Mouse (Mus musculus): ENCODE data around the gene Sh3glb1.

GRCm38 (mm10) chr3:144717121-144717520 is 3.0 kb downstream of the Sh3glb1 start:
- TF ChIP-seq MAX (IDR thresholded peaks at IDR 0.05), result no peak
- TF ChIP-seq CTCF (IDR thresholded peaks at IDR 0.05; ENCODE audit: control insufficient read depth, insufficient read depth, insufficient read length), result no peak
- no peak for TF ChIP-seq FOSL1 (IDR thresholded peaks at IDR 0.05; ENCODE audit: insufficient read depth, low read length, poor library complexity, severe bottlenecking)
- no peak for TF ChIP-seq MYOG (IDR thresholded peaks at IDR 0.05; ENCODE audit: control insufficient read depth, extremely low read depth, insufficient read length)
- TF ChIP-seq CEBPB (IDR thresholded peaks at IDR 0.05; ENCODE audit: low read depth), result no peak
- TF ChIP-seq USF1 (IDR thresholded peaks at IDR 0.05; ENCODE audit: low read depth), result no peak
